Mouse (Mus musculus): Measurements from ENCODE around the gene Fam172a. TPM values are rescaled to one million over a fixed set of nuclear protein-coding genes. Genes with fewer than 3 reads are reported as not detected.

The Fam172a gene
- polyA plus RNA-seq, 1 experiment from 2014 or later: 20.3 TPM

DNA sequence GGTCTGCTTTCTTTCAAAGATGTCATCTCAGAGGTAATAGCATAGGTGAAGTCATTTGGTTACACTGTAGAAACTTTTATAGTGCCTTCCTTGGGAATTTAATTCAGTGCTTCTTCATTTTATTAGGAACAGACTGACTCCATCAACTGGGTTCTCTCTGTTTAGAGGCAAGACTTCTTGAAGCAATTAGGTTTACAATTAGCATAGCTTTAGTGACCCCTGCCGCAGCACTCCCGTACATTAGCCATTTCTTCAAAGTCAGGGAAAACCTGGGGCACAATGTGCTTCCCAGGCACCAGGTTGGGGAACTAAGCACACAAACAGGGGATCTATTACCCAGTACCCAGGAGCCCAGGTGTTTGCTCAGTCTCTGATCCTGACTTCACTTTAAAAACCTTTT is 511.3 kb downstream of the Fam172a start:
- Histone ChIP-seq H3K9ac (ENCODE audit: low read depth, low read length) (no peak overlapping the region), H3K4me1 (ENCODE audit: control insufficient read depth, insufficient read depth, low read length) (peaks cover 6% of the 10 kb centered on the region; the same call in 1 of the 2 replicates), H3K9me3 (ENCODE audit: control insufficient read depth, low read length) (no peaks in the 10 kb centered on the region), H3K36me3 (ENCODE audit: control insufficient read depth, insufficient read depth, low read length) (no peaks in the 10 kb centered on the region), H3K4me3 (ENCODE audit: low read length) (no peak overlapping the region), H3K27ac (ENCODE audit: low read length) (no peak overlapping the region), H3K4me2 (ENCODE audit: low read depth, low read length) (no peak overlapping the region), H3K27me3 (replicated peaks; ENCODE audit: control insufficient read depth, insufficient read depth, low read length) (peaks cover 39% of the 10 kb centered on the region)
- no peak for ATAC-seq
- WGBS: 48% methylated on average over 2 of the region's 2 CpGs

- no peak overlapping the region for H3K27ac ChIP-seq (ENCODE audit: low read length)
- WGBS: 41% methylated on average over 2 of the region's 2 CpGs
- H3K4me2 ChIP-seq (ENCODE audit: low read depth, low read length): no peak overlapping the region
- ATAC-seq: no peak
- H3K4me3 ChIP-seq (ENCODE audit: low read length): no peak overlapping the region
- H3K9me3 ChIP-seq (ENCODE audit: control insufficient read depth, low read length): no peaks in the 10 kb centered on the region
- H3K4me1 ChIP-seq (ENCODE audit: control insufficient read depth, insufficient read depth, low read length): 0 out of 2 replicates have a peak, but pooled peaks cover 3% of the 10 kb centered on the region
- no peak overlapping the region for H3K9ac ChIP-seq (ENCODE audit: low read depth, low read length)
- H3K27me3 ChIP-seq (replicated peaks; ENCODE audit: control insufficient read depth, insufficient read depth, low read length): peaks cover 21% of the 10 kb centered on the region
- H3K36me3 ChIP-seq (ENCODE audit: control insufficient read depth, insufficient read depth, low read length): no peaks in the 10 kb centered on the region
These were observed 513.4 kb downstream of the Fam172a start for GRCm38 (mm10) chr13:78215223-78215622.
